Mouse (Mus musculus): ENCODE measurements at regions not wholly inside any gene's neighbourhood (a gene's known extent, or its start where the extent isn't known, plus 50 kb on each side); places are given as distances from the start of the nearest gene placed in this dataset.

- peak; percentile 83 for DNase-seq
Observed at GRCm38 (mm10) chr11:71674319-71674718, 75.4 kb upstream of the Wscd1 start.

- DNase-seq, result no peak
Observed at GRCm38 (mm10) chr11:71675714-71676313, 73.9 kb upstream of the Wscd1 start.

GRCm38 (mm10) chr11:71697017-71697416 lies 52.7 kb upstream of the Wscd1 start:
- no peak for DNase-seq

- no peak for DNase-seq
Observed at GRCm38 (mm10) chr11:71698836-71699235, 50.9 kb upstream of the Wscd1 start.
